Mouse (Mus musculus) left cerebral cortex, postnatal 4 days (tissue): ENCODE results near the gene Arl5c. TPM values are rescaled to one million over a fixed set of nuclear protein-coding genes. Genes with fewer than 3 reads are reported as not detected.

Experiments used
- DNase-seq: peaks from one replicate; pipeline ENCODE4 v3.0.0-alpha.2; 2022
- intact Hi-C: fragments of 180-260 bp; cut with DNase I; formaldehyde crosslinking; loops from one replicate; pipeline ENCODE4 v1.15.1; 2025
- total RNA-seq, 2 experiments: library from RNA; stranded (reverse); gene quantifications; 2 replicates each; pipeline ENCODE4 v1.2.3; 2021

Gene Arl5c
- total RNA-seq, 2 experiments from 2014 or later = 2.2 to 2.5 TPM

GRCm38 (mm10) chr11:98020710-98021109 lies 24.7 kb upstream of the Arl5c start:
- no peak for DNase-seq
- intact Hi-C loops = no loop called here

- intact Hi-C loops = no loop called here
Observed at GRCm38 (mm10) chr11:98019883-98020610, 24.1 kb upstream of the Arl5c start.

GRCm38 (mm10) chr11:98018858-98019641 lies 23.1 kb upstream of the Arl5c start:
- intact Hi-C loops = no loop called here
- peak; percentile 55 for DNase-seq

More at GRCm38 (mm10) chr11:98019883-98020610, 24.1 kb upstream of the Arl5c start:
- no peak for DNase-seq

GRCm38 (mm10) chr11:98018222-98018621 lies 22.2 kb upstream of the Arl5c start:
- no peak for DNase-seq
- intact Hi-C loops = no loop called here

- intact Hi-C loops = no loop called here
Observed at GRCm38 (mm10) chr11:98016824-98017223, 20.8 kb upstream of the Arl5c start.

GRCm38 (mm10) chr11:98016177-98016576 lies 20.2 kb upstream of the Arl5c start:
- DNase-seq = no peak
- intact Hi-C loops = no loop called here

More at GRCm38 (mm10) chr11:98016824-98017223, 20.8 kb upstream of the Arl5c start:
- DNase-seq = no peak

GRCm38 (mm10) chr11:98012831-98013230 lies 16.9 kb upstream of the Arl5c start:
- intact Hi-C loops = no loop called here
- DNase-seq = no peak

GRCm38 (mm10) chr11:98011716-98012115 lies 15.7 kb upstream of the Arl5c start:
- intact Hi-C loops = no loop called here
- no peak for DNase-seq

GRCm38 (mm10) chr11:98008087-98008486 lies 12.1 kb upstream of the Arl5c start:
- intact Hi-C loops = no loop called here

GRCm38 (mm10) chr11:98005686-98006085 lies 9.7 kb upstream of the Arl5c start:
- DNase-seq = no peak
- intact Hi-C loops = no loop called here

More at GRCm38 (mm10) chr11:98008087-98008486, 12.1 kb upstream of the Arl5c start:
- no peak for DNase-seq

GRCm38 (mm10) chr11:98005076-98005475 lies 9.1 kb upstream of the Arl5c start:
- no peak for DNase-seq
- intact Hi-C loops = no loop called here

GRCm38 (mm10) chr11:98004161-98004560 lies 8.2 kb upstream of the Arl5c start:
- intact Hi-C loops = no loop called here
- DNase-seq = no peak

- intact Hi-C loops = no loop called here
- DNase-seq = no peak
Observed at GRCm38 (mm10) chr11:98003171-98003671, 7.2 kb upstream of the Arl5c start.

GRCm38 (mm10) chr11:98002627-98003026 lies 6.6 kb upstream of the Arl5c start:
- peak; percentile 89 for DNase-seq
- intact Hi-C loops = no loop called here

GRCm38 (mm10) chr11:98001986-98002385 lies 6.0 kb upstream of the Arl5c start:
- no peak for DNase-seq
- intact Hi-C loops = no loop called here

GRCm38 (mm10) chr11:98001351-98001824 lies 5.4 kb upstream of the Arl5c start:
- DNase-seq = no peak
- intact Hi-C loops = no loop called here

- DNase-seq = no peak
- intact Hi-C loops = no loop called here
Observed at GRCm38 (mm10) chr11:98000378-98001140, 4.6 kb upstream of the Arl5c start.

GRCm38 (mm10) chr11:97999748-98000147 lies 3.8 kb upstream of the Arl5c start:
- intact Hi-C loops = no loop called here
- DNase-seq = no peak

- no peak for DNase-seq
- intact Hi-C loops = no loop called here
Observed at GRCm38 (mm10) chr11:97998898-97999608, 3.1 kb upstream of the Arl5c start.
